Mouse (Mus musculus) adrenal gland, postnatal 14 days (tissue): ENCODE data around the gene Gm20671. TPM values are rescaled to one million over a fixed set of nuclear protein-coding genes. Genes with fewer than 3 reads are reported as not detected.
"Not testable (repeated sequence)": the region's sequence is repeated elsewhere in the genome, so short reads cannot be mapped to it uniquely, and the experiment has no call there.

Source experiments
- DNase-seq: peaks from one replicate; pipeline ENCODE4 v3.0.0; 2021; ENCODE audit warnings: mixed read lengths
- total RNA-seq: library from RNA; stranded (reverse); gene quantifications from 2 replicates; pipeline ENCODE4 v1.2.3, GENCODE M21; 2021

Gene Gm20671
- total RNA-seq, 1 experiment from 2014 or later, result not detected

GRCm38 (mm10) chr5:32785313-32785915, 41.5 kb downstream of the Gm20671 start, which contains the start of gene Pisd:
Pisd (minus strand) TSS chr5:32785646.
- DNase-seq, result peak; percentile 98

DNA sequence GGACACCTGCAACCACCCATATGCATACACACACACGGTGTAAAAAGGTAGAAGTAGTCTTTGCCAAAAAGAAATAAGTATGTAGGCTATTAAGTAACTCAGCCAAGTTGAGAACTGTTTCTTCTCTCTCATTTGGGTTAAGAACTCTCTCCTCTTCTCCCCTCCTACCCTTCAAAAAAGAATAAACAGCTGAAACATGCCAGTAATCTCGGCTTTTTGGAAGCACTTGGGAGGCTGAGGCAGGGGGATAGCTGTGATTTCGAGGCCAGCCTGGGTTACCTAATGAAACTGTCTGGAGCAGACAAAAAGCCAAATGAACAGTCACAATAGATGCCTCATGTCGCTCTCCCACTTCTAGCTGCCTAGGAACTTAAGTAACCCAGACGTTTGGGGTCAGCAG, 42.2 kb downstream of the Gm20671 start:
- DNase-seq, result no peak

DNA sequence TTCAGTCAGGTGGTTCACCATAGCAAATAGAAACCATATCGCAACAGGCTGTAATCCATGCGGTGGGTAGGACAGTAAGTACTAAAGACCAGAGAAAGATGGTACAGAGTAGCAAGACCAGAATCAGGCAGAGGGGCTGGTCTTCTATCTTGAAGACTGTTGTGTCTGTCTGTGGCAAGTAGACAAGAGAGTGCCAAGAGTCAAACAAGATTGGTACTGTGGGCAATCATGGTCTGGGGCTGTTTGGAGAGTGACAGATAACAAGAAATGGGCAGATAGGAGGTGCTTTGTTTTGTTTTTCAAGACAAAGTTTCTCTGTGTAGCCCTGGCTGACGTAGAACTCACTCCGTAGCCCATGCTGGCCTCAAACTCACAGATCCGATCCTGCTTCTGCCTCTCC, 45.3 kb downstream of the Gm20671 start:
- no peak for DNase-seq

DNA sequence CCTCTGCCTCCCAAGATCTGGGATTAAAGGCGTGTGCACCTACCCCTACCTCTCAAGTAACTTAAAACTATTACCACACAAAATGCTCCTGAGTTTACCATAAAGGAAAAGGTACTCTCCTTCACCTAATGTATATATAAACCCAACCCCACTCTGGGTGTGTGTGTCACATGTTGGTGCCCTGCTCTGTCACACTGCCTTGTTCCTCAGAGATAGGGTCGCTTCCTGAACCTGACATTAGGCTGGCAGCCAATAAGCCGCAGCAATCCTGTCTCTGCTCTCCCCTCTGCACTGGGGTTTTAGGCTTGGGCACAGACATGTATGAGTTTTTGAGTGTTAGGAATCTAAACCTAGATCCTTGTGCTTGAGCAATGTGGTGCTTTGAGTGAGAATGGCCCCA, 48.7 kb downstream of the Gm20671 start:
- DNase-seq, result no peak

GRCm38 (mm10) chr5:32772361-32772760, 54.5 kb downstream of the Gm20671 start:
- DNase-seq, result no peak

DNA sequence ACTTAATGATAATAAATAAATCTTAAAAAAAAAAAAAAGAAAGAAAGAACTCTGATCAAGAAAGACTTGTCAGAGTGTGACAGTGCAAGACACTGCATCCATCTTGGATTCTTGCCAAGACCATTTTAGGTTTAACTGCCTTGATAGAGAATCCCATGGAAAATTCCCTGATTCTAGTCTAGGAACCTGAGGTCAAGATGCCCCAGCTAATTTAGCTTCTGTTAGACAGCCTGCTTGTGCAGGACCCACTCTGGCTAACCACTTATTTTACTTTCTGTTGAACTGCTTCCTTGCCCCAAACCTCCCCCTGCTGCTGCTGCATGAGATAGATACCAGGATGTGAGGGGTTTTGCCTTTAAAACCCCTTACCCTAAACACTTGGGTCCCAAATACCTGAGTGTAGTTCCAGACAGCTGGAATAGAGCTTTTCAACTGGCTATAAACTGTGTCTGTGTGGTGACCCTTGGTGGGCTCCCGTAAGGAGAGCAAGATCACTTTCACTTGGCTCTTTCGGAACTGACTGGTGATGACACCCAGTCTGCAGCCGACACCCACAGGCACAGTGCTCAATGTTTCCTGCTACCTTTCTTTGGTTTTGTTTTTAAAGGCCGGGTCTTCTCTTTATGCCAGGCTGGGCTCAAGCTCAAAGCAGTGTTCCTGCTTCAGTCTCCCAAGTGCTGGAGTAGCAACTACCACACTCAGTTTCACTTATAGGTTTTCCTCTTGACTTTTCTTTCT, 59.1 kb downstream of the Gm20671 start:
- no peak for DNase-seq

- no peak for DNase-seq
Observed at GRCm38 (mm10) chr5:32767004-32767403, 59.9 kb downstream of the Gm20671 start.

- peak; percentile 59 for DNase-seq
Observed at GRCm38 (mm10) chr5:32761566-32762140, 65.3 kb downstream of the Gm20671 start.

- no peak for DNase-seq
Observed at GRCm38 (mm10) chr5:32760787-32761186, 66.1 kb downstream of the Gm20671 start.

DNA sequence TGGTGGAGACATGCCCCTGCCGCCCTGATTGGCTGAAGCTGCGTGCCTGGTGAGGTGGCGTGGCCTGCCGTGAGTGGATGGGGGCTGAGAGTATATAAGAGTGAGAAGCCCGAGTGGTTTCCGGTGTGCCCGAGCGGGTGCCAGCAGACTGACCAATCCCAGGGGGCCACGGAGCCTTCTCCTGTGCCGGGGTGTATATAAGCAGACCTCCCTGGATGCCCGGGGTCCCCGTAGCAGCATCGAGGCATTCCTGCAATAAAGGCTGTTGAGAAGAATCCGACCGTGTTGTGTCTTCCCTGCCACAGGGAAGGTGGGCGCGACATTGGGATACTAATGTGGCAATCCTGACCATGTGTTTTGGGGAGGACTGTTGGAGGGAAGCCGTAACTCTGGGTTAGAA, 66.6 kb downstream of the Gm20671 start:
- not testable (repeated sequence) for DNase-seq

GRCm38 (mm10) chr5:32759662-32760061, 67.2 kb downstream of the Gm20671 start:
- no peak for DNase-seq

DNA sequence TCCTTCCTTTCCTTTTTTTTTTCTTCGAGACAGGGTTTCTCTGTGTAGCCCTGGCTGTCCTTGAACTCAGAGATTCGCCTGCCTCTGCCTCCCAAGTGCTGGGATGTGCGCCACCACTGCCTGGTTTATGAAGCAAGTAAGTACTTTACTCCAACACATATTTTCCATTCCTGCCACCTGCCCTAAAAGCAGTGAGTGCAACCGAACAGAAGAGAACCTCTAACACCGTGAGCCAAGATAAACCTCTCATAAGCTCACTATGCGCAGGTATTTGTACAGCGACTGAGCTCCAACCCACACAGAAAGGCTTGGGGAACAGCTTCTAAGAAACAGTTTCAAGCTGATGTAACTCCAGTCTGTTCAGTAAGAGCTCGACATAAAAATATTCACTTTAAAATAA, 70.8 kb downstream of the Gm20671 start:
- DNase-seq, result no peak

DNA sequence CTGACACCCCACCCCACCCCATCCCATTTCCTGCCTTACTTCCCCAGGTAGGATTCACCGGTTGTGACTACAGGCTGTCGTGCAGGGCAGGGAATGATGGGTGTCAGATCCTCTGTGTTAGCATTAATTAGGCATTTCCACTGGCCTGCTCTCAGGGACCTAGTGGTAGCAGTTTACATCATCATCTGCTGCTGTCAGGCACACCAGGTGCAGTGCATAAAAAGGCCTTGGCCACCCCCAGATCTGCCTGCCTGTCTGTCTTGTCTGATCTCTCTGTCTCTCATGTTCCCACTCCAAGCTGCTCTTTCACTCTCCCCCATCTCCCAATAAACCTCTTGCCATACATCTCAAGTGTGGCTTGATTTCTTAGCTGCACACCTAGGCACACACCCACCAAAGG, 75.2 kb downstream of the Gm20671 start:
- DNase-seq, result no peak

DNA sequence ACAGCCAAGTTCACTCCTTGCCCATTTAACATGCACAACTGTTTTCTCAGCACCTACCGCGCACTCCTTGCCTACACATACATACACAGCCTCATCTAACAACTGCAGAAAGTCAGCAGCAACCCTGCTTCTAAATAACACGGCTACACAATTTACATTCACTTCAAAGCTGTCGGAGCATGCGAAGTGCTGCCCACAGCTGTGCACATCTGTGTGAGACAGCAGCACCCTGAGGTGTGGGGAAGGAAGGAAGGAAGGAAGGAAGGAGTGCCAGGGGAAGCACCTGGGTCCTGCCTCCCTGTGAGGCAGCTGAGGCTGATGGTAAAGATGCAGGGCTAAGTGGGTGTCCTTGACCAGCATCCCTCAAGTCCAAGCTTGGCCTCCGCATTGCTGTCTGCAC, 78.0 kb downstream of the Gm20671 start:
- DNase-seq, result peak; percentile 2

DNA sequence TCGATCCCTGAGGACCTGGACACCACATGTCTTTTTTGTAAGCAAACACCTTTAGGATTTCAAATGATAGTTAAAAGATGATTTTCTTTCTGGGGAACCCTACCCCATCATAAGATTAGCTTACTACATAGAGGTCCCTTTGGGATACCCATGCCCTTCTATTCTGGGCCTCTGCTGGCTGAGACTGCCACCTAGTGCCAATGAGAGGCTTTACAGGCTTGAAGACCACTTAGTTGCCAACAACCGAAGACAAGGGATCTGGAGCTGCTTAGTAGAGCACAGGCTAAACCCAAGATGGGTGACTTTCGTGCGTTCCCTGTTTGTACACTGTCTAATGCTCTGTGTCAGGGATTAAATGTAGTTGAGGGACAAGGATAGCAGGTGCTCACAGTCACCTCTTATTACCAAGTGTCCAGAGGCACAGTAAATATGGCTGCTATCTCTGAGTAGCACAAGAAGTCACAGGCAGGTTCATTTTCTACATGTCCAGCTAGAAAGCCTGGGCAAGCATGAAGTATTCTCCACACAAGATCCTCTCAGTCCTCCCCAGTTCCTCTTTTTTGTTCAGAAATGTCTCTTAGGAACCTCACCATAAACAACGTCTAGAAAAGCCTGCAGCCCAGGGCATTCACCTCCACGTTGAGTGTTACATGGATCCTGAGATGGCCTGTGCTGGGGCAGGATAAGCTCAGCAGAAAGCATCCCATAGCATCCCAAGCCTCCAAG, 79.1 kb downstream of the Gm20671 start:
- DNase-seq, result peak; percentile 76

- peak; percentile 86 for DNase-seq
Observed at GRCm38 (mm10) chr5:32745705-32746655, 80.9 kb downstream of the Gm20671 start.

GRCm38 (mm10) chr5:32742149-32742548, 84.8 kb downstream of the Gm20671 start:
- DNase-seq, result no peak

DNA sequence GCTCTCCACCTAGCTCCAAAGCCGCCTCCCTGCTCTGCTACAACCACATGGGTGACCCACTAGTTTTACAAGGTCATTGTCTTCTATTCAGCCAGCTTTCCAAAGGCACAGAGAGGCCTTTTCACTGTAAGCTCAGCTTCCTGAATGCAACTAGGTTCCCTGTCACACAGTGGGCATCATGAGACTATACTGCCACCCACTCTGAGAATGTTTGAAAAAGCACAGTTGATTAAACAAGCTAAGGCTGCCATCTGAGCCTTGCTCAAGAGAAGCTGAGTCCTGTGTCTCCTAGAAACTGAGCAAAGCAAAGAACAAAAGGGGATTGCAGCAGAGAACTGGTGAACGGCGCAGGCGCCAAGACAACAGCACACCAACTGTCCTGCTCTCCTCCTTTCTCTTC, 85.5 kb downstream of the Gm20671 start:
- DNase-seq, result not testable (repeated sequence)

- DNase-seq, result not testable (repeated sequence)
Observed at GRCm38 (mm10) chr5:32740850-32741249, 86.1 kb downstream of the Gm20671 start.

- no peak for DNase-seq
Observed at GRCm38 (mm10) chr5:32740138-32740537, 86.8 kb downstream of the Gm20671 start.

GRCm38 (mm10) chr5:32736770-32737169, 90.1 kb downstream of the Gm20671 start:
- not testable (repeated sequence) for DNase-seq

GRCm38 (mm10) chr5:32735779-32736178, 91.1 kb downstream of the Gm20671 start:
- no peak for DNase-seq
